Mouse (Mus musculus) B cell, adult (primary cell): ENCODE measurements around the gene Gstm1. TPM values are rescaled to one million over a fixed set of nuclear protein-coding genes. Genes with fewer than 3 reads are reported as not detected.

Source experiments
- total RNA-seq: library from RNA; stranded (reverse); gene quantifications from 4 replicates; pipeline ENCODE4 v1.2.4, GENCODE M21; 2023; ENCODE audit not compliant: inconsistent age

Gstm1 gene
- total RNA-seq, result 11.9 to 14.4 TPM (median 12.6 TPM) in 4 replicates

GRCm38 (mm10) chr3:108017473-108018189, at the start of gene Gstm1:
Gene Gstm1, minus strand, starts transcription at chr3:108017973.

GRCm38 (mm10) chr3:108044394-108045140, 26.8 kb upstream of the Gstm1 start, which contains the start of gene Gstm4:
Gene Gstm4, minus strand, starts transcription at chr3:108044894.

GRCm38 (mm10) chr3:107986041-107986562, 31.7 kb downstream of the Gstm1 start, which contains the start of gene Gstm2:
Gene Gstm2, minus strand, starts transcription at chr3:107986453.

GRCm38 (mm10) chr3:107968724-107969395, 48.9 kb downstream of the Gstm1 start, which contains the start of gene Gstm3:
Gene Gstm3, minus strand, starts transcription at chr3:107969283.

Other genes starting within 250 kb of the Gstm1 start
- not detected in 4 replicates for gene Eps8l3, start 140.7 kb downstream of the Gstm1 start, total RNA-seq
- not detected in 4 replicates for gene Gstm5, start 122.2 kb downstream of the Gstm1 start, total RNA-seq
- gene Gstm7, start 86.2 kb downstream of the Gstm1 start, total RNA-seq, result 3.0 to 3.4 TPM (median 3.2 TPM) in 4 replicates
- not detected in 4 replicates for gene Gstm6, start 74.2 kb downstream of the Gstm1 start, total RNA-seq
- not detected in 4 replicates for gene Gstm3, start 48.7 kb downstream of the Gstm1 start, total RNA-seq
- 0.51 TPM in 1 of 4 replicates, not detected in the others for gene Gstm2, start 31.5 kb downstream of the Gstm1 start, total RNA-seq
- gene Gstm4, start 26.9 kb upstream of the Gstm1 start, total RNA-seq, result 4.1 to 6.6 TPM (median 4.8 TPM) in 4 replicates
- 29.2 to 32.0 TPM (median 29.8 TPM) in 4 replicates for gene Ampd2, start 68.7 kb upstream of the Gstm1 start, total RNA-seq
- gene Gnat2, start 74.8 kb upstream of the Gstm1 start, total RNA-seq, result not detected in 4 replicates
- 67.0 to 68.8 TPM (median 67.8 TPM) in 4 replicates for gene Gnai3, start 128.2 kb upstream of the Gstm1 start, total RNA-seq
- gene Gpr61, start 136.9 kb upstream of the Gstm1 start, total RNA-seq, result not detected in 4 replicates
- gene Amigo1, start 168.4 kb upstream of the Gstm1 start, total RNA-seq, result 1.4 to 4.6 TPM (median 3.2 TPM) in 4 replicates
- 26.9 to 31.7 TPM (median 31.1 TPM) in 4 replicates for gene Cyb561d1, start 183.2 kb upstream of the Gstm1 start, total RNA-seq
- 28.1 to 38.7 TPM (median 30.5 TPM) in 4 replicates for gene Atxn7l2, start 193.0 kb upstream of the Gstm1 start, total RNA-seq
- gene Sypl2, start 208.7 kb upstream of the Gstm1 start, total RNA-seq, result not detected in 4 replicates
- 37.3 to 49.8 TPM (median 39.4 TPM) in 4 replicates for gene Psma5, start 239.0 kb upstream of the Gstm1 start, total RNA-seq